Mouse (Mus musculus): ENCODE data around the gene Lamc1. TPM values are rescaled to one million over a fixed set of nuclear protein-coding genes. Genes with fewer than 3 reads are reported as not detected.
A peak's percentile ranks its signal among the peaks of the same experiment; 100 is the strongest.

Lamc1 gene
- 104 and 111 TPM in 2 replicates for polyA plus RNA-seq (2014; fragmentation: Nextera tagmentation; extraction: Ambion mirVana)

GRCm38 (mm10) chr1:153332444-153333295 is at the start of gene Lamc1:
TSS of gene Lamc1 (minus strand) at chr1:153332786.
- H3K4me1 ChIP-seq (ENCODE audit: control insufficient read depth, insufficient read depth, low read length), result peaks cover 22% of the 10 kb centered on the region
- H3K27ac ChIP-seq (ENCODE audit: low read length), result peak within 1 kb of the TSS; percentile 94
- H3K4me3 ChIP-seq (ENCODE audit: low read depth, low read length), result peak within 1 kb of the TSS; percentile 91
- under 1% methylated on average over 82 of the region's 85 CpGs for WGBS
- no peaks in the 10 kb centered on the region for H3K27me3 ChIP-seq (ENCODE audit: control insufficient read depth, insufficient read depth, low read length)
- ATAC-seq (ENCODE audit: insufficient number of reproducible peaks, insufficient read depth, low FRiP score, low read depth), result peak; percentile 92
- H3K9me3 ChIP-seq (ENCODE audit: control insufficient read depth, low read depth, low read length), result no peaks in the 10 kb centered on the region
- H3K4me2 ChIP-seq (replicated peaks; ENCODE audit: low read depth, low read length), result peak within 1 kb of the TSS; percentile 54
- H3K9ac ChIP-seq (replicated peaks; ENCODE audit: low read depth, low read length), result peak within 1 kb of the TSS; percentile 92
- H3K36me3 ChIP-seq (ENCODE audit: control insufficient read depth, insufficient read depth, low read length), result no peaks in the 10 kb centered on the region

DNA sequence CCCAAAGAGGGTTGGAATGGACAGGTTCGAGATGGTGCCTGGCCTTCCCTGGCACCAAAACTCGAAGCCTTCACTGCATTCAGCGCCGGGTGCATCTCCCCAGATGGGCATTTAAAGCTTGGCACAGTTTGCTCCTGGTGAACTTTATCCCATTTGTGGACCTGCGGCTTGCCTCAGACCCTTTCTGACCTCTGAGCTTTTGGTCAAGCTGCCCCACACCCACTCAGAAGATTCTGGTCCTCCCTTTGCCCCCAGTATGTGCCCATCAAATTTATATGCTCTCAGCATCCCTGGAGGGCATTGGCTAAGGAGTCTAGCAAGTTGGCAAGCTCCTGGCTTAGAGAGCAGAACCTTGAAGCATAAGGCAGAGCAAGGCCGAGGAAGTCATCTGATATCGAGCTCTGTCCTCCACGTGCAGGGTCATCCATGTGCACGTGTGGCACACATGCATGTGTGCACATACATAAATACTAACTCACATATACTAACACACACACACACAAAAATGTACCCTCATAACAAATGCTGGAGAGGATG is 48.2 kb upstream of the Lamc1 start:
- no peak overlapping the region for H3K4me3 ChIP-seq (ENCODE audit: low read depth, low read length)
- WGBS, result 87% methylated on average over 9 of the region's 9 CpGs

GRCm38 (mm10) chr1:153379832-153380231 is 47.2 kb upstream of the Lamc1 start:
- no peaks in the 10 kb centered on the region for H3K27me3 ChIP-seq (ENCODE audit: control insufficient read depth, insufficient read depth, low read length)
- no peak overlapping the region for H3K27ac ChIP-seq (ENCODE audit: low read length)
- no peaks in the 10 kb centered on the region for H3K4me1 ChIP-seq (ENCODE audit: control insufficient read depth, insufficient read depth, low read length)
- no peaks in the 10 kb centered on the region for H3K36me3 ChIP-seq (ENCODE audit: control insufficient read depth, insufficient read depth, low read length)
- H3K9ac ChIP-seq (replicated peaks; ENCODE audit: low read depth, low read length), result no peak overlapping the region
- H3K9me3 ChIP-seq (ENCODE audit: control insufficient read depth, low read depth, low read length), result no peaks in the 10 kb centered on the region
- H3K4me2 ChIP-seq (replicated peaks; ENCODE audit: low read depth, low read length), result no peak overlapping the region
- WGBS, result 81% methylated on average over 5 of the region's 5 CpGs
- no peak overlapping the region for H3K4me3 ChIP-seq (ENCODE audit: low read depth, low read length)
- ATAC-seq (ENCODE audit: insufficient number of reproducible peaks, insufficient read depth, low FRiP score, low read depth), result no peak

More for the DNA sequence above, 48.2 kb upstream of the Lamc1 start:
- no peak overlapping the region for H3K27ac ChIP-seq (ENCODE audit: low read length)
- H3K4me1 ChIP-seq (ENCODE audit: control insufficient read depth, insufficient read depth, low read length), result no peaks in the 10 kb centered on the region
- no peaks in the 10 kb centered on the region for H3K9me3 ChIP-seq (ENCODE audit: control insufficient read depth, low read depth, low read length)
- H3K4me2 ChIP-seq (replicated peaks; ENCODE audit: low read depth, low read length), result no peak overlapping the region
- H3K36me3 ChIP-seq (ENCODE audit: control insufficient read depth, insufficient read depth, low read length), result no peaks in the 10 kb centered on the region
- H3K27me3 ChIP-seq (ENCODE audit: control insufficient read depth, insufficient read depth, low read length), result no peaks in the 10 kb centered on the region
- ATAC-seq (ENCODE audit: insufficient number of reproducible peaks, insufficient read depth, low FRiP score, low read depth), result no peak
- H3K9ac ChIP-seq (replicated peaks; ENCODE audit: low read depth, low read length), result no peak overlapping the region

GRCm38 (mm10) chr1:153378587-153378986 is 46.0 kb upstream of the Lamc1 start:
- H3K4me3 ChIP-seq (ENCODE audit: low read depth, low read length), result no peak overlapping the region
- H3K27ac ChIP-seq (ENCODE audit: low read length), result no peak overlapping the region
- ATAC-seq (ENCODE audit: insufficient number of reproducible peaks, insufficient read depth, low FRiP score, low read depth), result no peak
- H3K36me3 ChIP-seq (ENCODE audit: control insufficient read depth, insufficient read depth, low read length), result no peaks in the 10 kb centered on the region
- no peaks in the 10 kb centered on the region for H3K4me1 ChIP-seq (ENCODE audit: control insufficient read depth, insufficient read depth, low read length)
- no peaks in the 10 kb centered on the region for H3K9me3 ChIP-seq (ENCODE audit: control insufficient read depth, low read depth, low read length)
- H3K9ac ChIP-seq (replicated peaks; ENCODE audit: low read depth, low read length), result no peak overlapping the region
- H3K27me3 ChIP-seq (ENCODE audit: control insufficient read depth, insufficient read depth, low read length), result no peaks in the 10 kb centered on the region
- H3K4me2 ChIP-seq (replicated peaks; ENCODE audit: low read depth, low read length), result no peak overlapping the region
- 69% methylated on average over 6 of the region's 6 CpGs for WGBS

- WGBS, result 41% methylated on average over 6 of the region's 6 CpGs
- ATAC-seq (ENCODE audit: insufficient number of reproducible peaks, insufficient read depth, low FRiP score, low read depth), result no peak
Observed at GRCm38 (mm10) chr1:153376446-153376845, 43.9 kb upstream of the Lamc1 start.

GRCm38 (mm10) chr1:153374136-153374535 is 41.5 kb upstream of the Lamc1 start:
- Histone ChIP-seq H3K36me3 (ENCODE audit: control insufficient read depth, insufficient read depth, low read length) (no peaks in the 10 kb centered on the region), H3K27me3 (ENCODE audit: control insufficient read depth, insufficient read depth, low read length) (no peaks in the 10 kb centered on the region), H3K4me1 (ENCODE audit: control insufficient read depth, insufficient read depth, low read length) (no peaks in the 10 kb centered on the region), H3K9ac (replicated peaks; ENCODE audit: low read depth, low read length) (no peak overlapping the region), H3K27ac (ENCODE audit: low read length) (no peak overlapping the region), H3K4me2 (replicated peaks; ENCODE audit: low read depth, low read length) (no peak overlapping the region), H3K9me3 (ENCODE audit: control insufficient read depth, low read depth, low read length) (no peaks in the 10 kb centered on the region), H3K4me3 (ENCODE audit: low read depth, low read length) (no peak overlapping the region)
- WGBS, result 79% methylated on average over 4 of the region's 4 CpGs
- no peak for ATAC-seq (ENCODE audit: insufficient number of reproducible peaks, insufficient read depth, low FRiP score, low read depth)

More at GRCm38 (mm10) chr1:153376446-153376845, 43.9 kb upstream of the Lamc1 start:
- Histone ChIP-seq H3K36me3 (ENCODE audit: control insufficient read depth, insufficient read depth, low read length) (no peaks in the 10 kb centered on the region), H3K4me2 (replicated peaks; ENCODE audit: low read depth, low read length) (no peak overlapping the region), H3K27ac (ENCODE audit: low read length) (no peak overlapping the region), H3K4me1 (ENCODE audit: control insufficient read depth, insufficient read depth, low read length) (no peaks in the 10 kb centered on the region), H3K9ac (replicated peaks; ENCODE audit: low read depth, low read length) (no peak overlapping the region), H3K9me3 (ENCODE audit: control insufficient read depth, low read depth, low read length) (no peaks in the 10 kb centered on the region), H3K4me3 (ENCODE audit: low read depth, low read length) (no peak overlapping the region), H3K27me3 (ENCODE audit: control insufficient read depth, insufficient read depth, low read length) (no peaks in the 10 kb centered on the region)

- Histone ChIP-seq H3K4me1 (ENCODE audit: control insufficient read depth, insufficient read depth, low read length) (no peaks in the 10 kb centered on the region), H3K4me3 (ENCODE audit: low read depth, low read length) (no peak overlapping the region), H3K9me3 (ENCODE audit: control insufficient read depth, low read depth, low read length) (no peaks in the 10 kb centered on the region), H3K9ac (replicated peaks; ENCODE audit: low read depth, low read length) (no peak overlapping the region), H3K4me2 (replicated peaks; ENCODE audit: low read depth, low read length) (no peak overlapping the region), H3K36me3 (ENCODE audit: control insufficient read depth, insufficient read depth, low read length) (no peaks in the 10 kb centered on the region), H3K27me3 (ENCODE audit: control insufficient read depth, insufficient read depth, low read length) (no peaks in the 10 kb centered on the region), H3K27ac (ENCODE audit: low read length) (no peak overlapping the region)
- no peak for ATAC-seq (ENCODE audit: insufficient number of reproducible peaks, insufficient read depth, low FRiP score, low read depth)
- 83% methylated on average over 3 of the region's 3 CpGs for WGBS
Observed at GRCm38 (mm10) chr1:153371846-153372245, 39.3 kb upstream of the Lamc1 start.

- no peaks in the 10 kb centered on the region for H3K36me3 ChIP-seq (ENCODE audit: control insufficient read depth, insufficient read depth, low read length)
- no peak for ATAC-seq (ENCODE audit: insufficient number of reproducible peaks, insufficient read depth, low FRiP score, low read depth)
- no peaks in the 10 kb centered on the region for H3K27me3 ChIP-seq (ENCODE audit: control insufficient read depth, insufficient read depth, low read length)
- no peaks in the 10 kb centered on the region for H3K4me1 ChIP-seq (ENCODE audit: control insufficient read depth, insufficient read depth, low read length)
- H3K9me3 ChIP-seq (ENCODE audit: control insufficient read depth, low read depth, low read length), result no peaks in the 10 kb centered on the region
- no peak overlapping the region for H3K4me3 ChIP-seq (ENCODE audit: low read depth, low read length)
- H3K4me2 ChIP-seq (replicated peaks; ENCODE audit: low read depth, low read length), result no peak overlapping the region
- H3K27ac ChIP-seq (ENCODE audit: low read length), result no peak overlapping the region
- H3K9ac ChIP-seq (replicated peaks; ENCODE audit: low read depth, low read length), result no peak overlapping the region
- 64% methylated on average over 6 of the region's 6 CpGs for WGBS
Observed at GRCm38 (mm10) chr1:153369011-153369410, 36.4 kb upstream of the Lamc1 start.
